Mouse (Mus musculus) G1E (cell line): ENCODE data around the gene Kcnc2.

Source experiments
- CTCF ChIP-seq: IDR thresholded peaks from 2 replicates; pipeline ENCODE4 v1.5.1; 2012; ENCODE audit warnings: low read depth, low read length, inconsistent platforms, mixed read lengths
- GATA1 ChIP-seq: IDR thresholded peaks from 2 replicates; pipeline ENCODE4 v1.6.1; 2012; ENCODE audit warnings: borderline replicate concordance, low read length, inconsistent platforms, mixed read lengths
- GATA2 ChIP-seq: IDR thresholded peaks from 2 replicates; pipeline ENCODE4 v1.6.1; 2012; ENCODE audit warnings: low read depth, low read length, inconsistent platforms, borderline replicate concordance
- POLR2AphosphoS5 ChIP-seq: IDR thresholded peaks from 2 replicates; pipeline ENCODE4 v1.6.1; 2012; ENCODE audit warnings: low read depth, low read length, inconsistent platforms; ENCODE audit not compliant: insufficient replicate concordance
- TAL1 ChIP-seq: conservative IDR thresholded peaks from 2 replicates; pipeline ENCODE4 v1.6.1; 2012; ENCODE audit warnings: low read depth, low read length, inconsistent platforms, mixed read lengths

GRCm38 (mm10) chr10:112378465-112378864 is 107.5 kb downstream of the Kcnc2 start:
- TF ChIP-seq CTCF (no peak), GATA2 (no peak), GATA1 (no peak), TAL1 (no peak), POLR2AphosphoS5 (no peak)
